Mouse (Mus musculus): ENCODE measurements at regions not wholly inside any gene's neighbourhood (a gene's known extent, or its start where the extent isn't known, plus 50 kb on each side); places are given as distances from the start of the nearest gene placed in this dataset.

DNA sequence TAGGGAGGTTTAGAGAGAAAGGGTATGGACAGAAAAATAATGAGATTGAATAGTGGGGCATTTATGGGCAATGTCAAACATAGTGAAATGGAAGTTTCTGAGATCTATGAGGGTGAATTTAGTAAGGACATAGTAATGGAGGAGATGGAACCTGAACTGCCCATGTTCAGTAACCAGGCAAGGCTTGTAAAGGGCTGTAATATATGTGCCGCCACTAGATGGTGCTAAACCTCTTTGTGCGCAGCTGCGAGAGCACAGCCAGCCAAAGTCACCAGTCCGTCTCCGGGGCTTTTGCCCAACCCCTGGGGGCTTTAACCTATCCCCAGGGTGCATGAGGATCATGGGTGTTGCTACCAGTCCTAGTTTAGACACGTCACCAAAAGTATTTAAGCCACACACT lies 77.7 kb upstream of the Vmn2r25 start:
- ATAC-seq (replicated peaks; ENCODE audit: low read depth, poor library complexity, severe bottlenecking) = peak; percentile 76

DNA sequence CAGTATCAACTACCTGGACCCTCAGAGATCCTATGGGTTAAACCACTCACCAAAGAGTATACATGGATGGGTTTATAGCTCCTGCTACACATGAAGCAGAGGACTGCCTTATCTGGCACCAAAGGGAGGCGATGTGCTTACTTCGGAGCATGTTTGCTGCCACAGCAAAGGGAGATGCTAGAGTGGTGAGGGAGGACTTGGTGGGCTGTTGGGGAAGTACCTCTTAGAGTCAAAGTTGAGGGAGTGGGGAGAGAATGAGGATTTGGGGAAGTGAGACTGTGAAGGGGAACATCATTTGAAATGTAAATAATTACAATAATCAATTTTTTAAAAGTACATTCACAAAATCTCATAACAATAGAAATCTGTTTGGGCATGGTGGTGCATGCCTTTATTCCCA lies 84.7 kb upstream of the Vmn2r25 start:
- ATAC-seq (replicated peaks; ENCODE audit: low read depth, poor library complexity, severe bottlenecking) = peak; percentile 73

DNA sequence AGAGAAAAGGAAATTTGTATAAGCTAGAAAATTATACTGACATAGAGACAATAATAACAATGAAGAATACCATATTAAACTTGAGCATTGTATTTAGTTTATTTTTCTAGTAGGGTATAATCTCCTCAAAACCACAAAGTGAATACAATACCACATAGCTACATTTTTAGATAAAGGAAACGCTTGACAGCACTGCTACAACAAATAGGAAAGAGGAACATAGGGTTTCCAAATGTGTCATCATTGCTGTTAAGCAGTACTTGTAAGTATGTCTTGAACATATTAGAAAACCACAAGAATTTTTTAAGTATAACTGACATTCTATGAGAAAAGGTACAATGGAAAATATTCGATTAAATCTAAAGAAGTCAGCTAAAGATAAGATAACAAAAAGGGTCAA lies 63.0 kb upstream of the Vmn2r26 start:
- peak; percentile 99 for ATAC-seq (replicated peaks; ENCODE audit: low read depth, poor library complexity, severe bottlenecking)

DNA sequence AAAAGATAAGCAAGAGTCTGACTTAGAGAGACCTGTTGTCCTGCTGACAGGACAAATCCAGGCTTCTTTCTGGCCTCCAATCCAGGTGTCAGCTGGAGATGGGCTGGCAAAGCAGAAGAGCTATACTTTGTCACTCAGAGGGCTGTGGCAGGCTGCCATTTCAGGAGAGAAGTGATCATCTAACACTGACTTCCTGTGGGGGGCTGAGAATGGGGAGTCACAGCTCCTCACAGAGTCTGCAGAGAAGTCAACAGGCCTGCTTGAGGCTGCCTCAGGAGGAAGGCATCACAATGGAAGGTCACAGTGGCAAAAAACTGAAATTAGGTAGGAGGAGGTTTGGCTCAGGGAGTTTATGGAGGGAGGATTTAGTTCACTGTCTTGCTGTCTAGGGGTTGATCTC lies 53.2 kb upstream of the Vmn2r26 start:
- peak; percentile 91 for ATAC-seq (replicated peaks; ENCODE audit: low read depth, poor library complexity, severe bottlenecking)

Measured in common myeloid progenitor, adult 5-6 weeks (primary cell).